11 mouse cellular contexts compared by ENCODE assay signal in the genomic region with DNA sequence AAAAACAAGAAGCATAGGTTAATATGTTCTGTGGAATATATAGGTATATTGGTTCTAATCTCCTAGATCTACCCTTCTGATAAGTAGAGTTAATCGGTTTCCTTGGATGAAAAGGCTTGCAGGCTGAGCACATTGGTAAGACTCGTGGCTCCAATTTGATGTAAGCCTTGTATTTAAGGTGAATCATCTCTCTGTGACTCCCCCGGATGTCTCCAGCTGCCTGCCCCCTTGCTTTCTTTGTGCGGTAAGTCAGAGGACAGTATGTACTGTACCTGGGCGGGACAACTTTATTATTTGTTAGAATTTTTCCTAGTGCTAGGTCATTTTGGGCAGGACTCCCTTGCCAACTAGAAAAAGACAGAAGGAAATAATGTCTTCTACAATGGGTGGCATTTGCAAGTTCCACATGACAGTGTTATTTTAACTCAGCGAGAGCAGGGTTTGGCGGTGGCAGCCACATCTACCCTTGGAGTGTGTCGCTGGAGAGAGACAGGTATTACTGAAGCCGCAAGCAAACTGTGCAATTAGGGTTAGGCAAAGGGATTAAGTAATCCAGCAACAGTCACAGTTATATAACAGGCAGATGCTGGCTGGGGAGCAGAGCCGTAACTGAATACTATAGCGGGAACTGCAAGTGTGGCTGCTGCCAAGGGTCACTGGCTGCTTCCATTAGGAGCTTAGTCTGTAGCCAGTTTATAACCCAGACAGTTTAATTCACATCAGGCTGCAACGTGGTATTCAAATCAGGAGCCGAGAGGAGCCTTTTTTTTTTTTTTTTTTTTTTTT.
DNase-seq lines count a peak whose midpoint lies in the region; ATAC-seq lines count a peak whose summit lies in the region.
"Had no signal": no experiment of that assay in that cellular context is flagged by ENCODE, and none has a peak within 500 bp of the region (broad histone marks: within the 10 kb centered on the region; RNA-seq: fewer than 3 reads in every experiment).

No protein-coding gene starts in this region.

- 50% methylated on average over 13 of the region's 13 CpGs for WGBS in embryonic facial prominence, embryonic 15.5 days
- 71% methylated on average over 13 of the region's 13 CpGs for WGBS in liver, embryonic 11.5 days

- H3K4me3 ChIP-seq in embryonic facial prominence, embryonic 15.5 days (replicated peaks): no peak overlapping the region
- no peak overlapping the region for H3K4me3 ChIP-seq in liver, embryonic 11.5 days (ENCODE audit: low read depth, low read length)
- H3K4me3 ChIP-seq: erythroblast, embryonic 14.5 days; liver, embryonic 13.5 days had no signal

- H3K4me2 ChIP-seq in embryonic facial prominence, embryonic 15.5 days (replicated peaks): no peak overlapping the region
- no peak overlapping the region for H3K4me2 ChIP-seq in liver, embryonic 11.5 days
- H3K4me2 ChIP-seq: liver, embryonic 13.5 days had no signal

- H3K27me3 ChIP-seq in embryonic facial prominence, embryonic 15.5 days: no peaks in the 10 kb centered on the region
- no peaks in the 10 kb centered on the region for H3K27me3 ChIP-seq in liver, embryonic 11.5 days (replicated peaks; ENCODE audit: control insufficient read depth, insufficient read depth, low read length)
- H3K27me3 ChIP-seq: liver, embryonic 13.5 days had no signal

- no peak overlapping the region for H3K9ac ChIP-seq in embryonic facial prominence, embryonic 15.5 days
- H3K9ac ChIP-seq in liver, embryonic 11.5 days (ENCODE audit: low read depth, low read length): no peak overlapping the region
- H3K9ac ChIP-seq: liver, embryonic 13.5 days had no signal

- no peak overlapping the region for H3K27ac ChIP-seq in embryonic facial prominence, embryonic 15.5 days (replicated peaks)
- H3K27ac ChIP-seq in liver, embryonic 11.5 days (ENCODE audit: low read depth, low read length): no peak overlapping the region
- H3K27ac ChIP-seq: liver, embryonic 13.5 days had no signal

- H3K9me3 ChIP-seq in embryonic facial prominence, embryonic 15.5 days (replicated peaks): no peaks in the 10 kb centered on the region
- H3K9me3 ChIP-seq in liver, embryonic 11.5 days (ENCODE audit: control insufficient read depth, low read length): no peaks in the 10 kb centered on the region
- H3K9me3 ChIP-seq: liver, embryonic 13.5 days had no signal

- no peaks in the 10 kb centered on the region for H3K36me3 ChIP-seq in embryonic facial prominence, embryonic 15.5 days
- no peaks in the 10 kb centered on the region for H3K36me3 ChIP-seq in liver, embryonic 11.5 days (ENCODE audit: control insufficient read depth, insufficient read depth, low read length)
- H3K36me3 ChIP-seq: liver, embryonic 13.5 days had no signal

- H3K4me1 ChIP-seq in embryonic facial prominence, embryonic 15.5 days: peaks cover 3% of the 10 kb centered on the region; the same call in 1 of the 2 replicates
- no peaks in the 10 kb centered on the region for H3K4me1 ChIP-seq in liver, embryonic 11.5 days (replicated peaks; ENCODE audit: control insufficient read depth, insufficient read depth, low read length)
- H3K4me1 ChIP-seq: liver, embryonic 13.5 days had no signal

- intact Hi-C loops in left cerebral cortex, postnatal 25 days (cut with DNase I): no loop called here

- peak; percentile 72; the same call in 1 of the 2 replicates for ATAC-seq in embryonic facial prominence, embryonic 15.5 days (ENCODE audit: insufficient number of reproducible peaks, low FRiP score, low TSS enrichment, low read depth)
- no peak for ATAC-seq in liver, embryonic 11.5 days (replicated peaks; ENCODE audit: low FRiP score)
- ATAC-seq: midbrain, embryonic 16.5 days had no signal

- peak; percentile 24 for DNase-seq in layer of hippocampus, adult 11-12 months (ENCODE audit: low spot score)
- no peak for DNase-seq in layer of hippocampus, postnatal 14 days (ENCODE audit: low spot score in 2 of 2)
- peak; percentile 78 for DNase-seq in NIH3T3 (ENCODE audit: low read depth)
- DNase-seq in left cerebral cortex, postnatal 25 days (ENCODE audit: low spot score in 2 of 2): peak; percentile 7 to 43
- DNase-seq in cerebellum, adult 8-10 months: no peak
- no peak for DNase-seq in liver, embryonic 11.5 days (ENCODE audit: low spot score)
- DNase-seq in right cerebral cortex, postnatal 4 days: no peak
- DNase-seq: liver, embryonic 13.5 days had no signal

Comparison
In these comparisons a context has a peak if more than half of its experiments do, and no peak if none do; other contexts are left out.
1. DNase-seq: peak in layer of hippocampus, adult 11-12 months (single experiment), NIH3T3 (single experiment) and left cerebral cortex, postnatal 25 days (2 of 2); none in layer of hippocampus, postnatal 14 days (0 of 2), cerebellum, adult 8-10 months (single experiment), liver, embryonic 11.5 days (single experiment) and right cerebral cortex, postnatal 4 days (single experiment).